Mouse (Mus musculus) midbrain, embryonic 11.5 days (tissue): ENCODE data around the gene Rhou. TPM values are rescaled to one million over a fixed set of nuclear protein-coding genes. Genes with fewer than 3 reads are reported as not detected.

ENCODE experiments used
- ATAC-seq: fragments of 200-750 bp; cut with Nextera tagmentation; 2 replicates; pipeline ENCODE4 v1.8.0; 2017; ENCODE audit warnings: moderate TSS enrichment, moderate library complexity; ENCODE audit not compliant: low FRiP score
- DNase-seq: peaks from one replicate; pipeline ENCODE4 v3.0.0; 2015; ENCODE audit warnings: low spot score; ENCODE audit errors: missing footprints
- H3K27ac ChIP-seq: fragments of 300-500 bp; sonication (generic); 2 replicates; pipeline ENCODE4 v1.5.1; 2014; ENCODE audit warnings: low read depth, low read length
- H3K27me3 ChIP-seq: fragments of 300-500 bp; sonication (generic); 2 replicates; pipeline ENCODE4 v1.6.1; 2014; ENCODE audit warnings: mild to moderate bottlenecking, low read length, moderate library complexity, mixed read lengths; ENCODE audit not compliant: control insufficient read depth, insufficient read depth
- H3K36me3 ChIP-seq: fragments of 300-500 bp; sonication (generic); 2 replicates; pipeline ENCODE4 v1.6.1; 2014; ENCODE audit warnings: mild to moderate bottlenecking, low read length, moderate library complexity, mixed read lengths; ENCODE audit not compliant: control insufficient read depth, insufficient read depth
- H3K4me1 ChIP-seq: fragments of 300-500 bp; sonication (generic); 2 replicates; pipeline ENCODE4 v1.6.1; 2014; ENCODE audit warnings: low read length; ENCODE audit not compliant: control insufficient read depth, insufficient read depth
- H3K4me2 ChIP-seq: fragments of 300-500 bp; sonication (generic); 2 replicates; pipeline ENCODE4 v1.6.1; 2014; ENCODE audit warnings: mild to moderate bottlenecking, moderate library complexity
- H3K4me3 ChIP-seq: fragments of 300-500 bp; sonication (generic); 2 replicates; pipeline ENCODE4 v1.5.1; 2014; ENCODE audit warnings: low read depth, low read length
- H3K9ac ChIP-seq: fragments of 300-500 bp; sonication (generic); 2 replicates; pipeline ENCODE4 v1.6.1; 2014; ENCODE audit warnings: low read length
- H3K9me3 ChIP-seq: fragments of 300-500 bp; sonication (generic); 2 replicates; pipeline ENCODE4 v1.6.1; 2016; ENCODE audit warnings: low read length; ENCODE audit not compliant: control insufficient read depth
- WGBS: fragments of 180-500 bp; shearing (Covaris S2); extraction: QIAGEN DNeasy Blood & Tissue Kit; methylation state at CpG from one replicate; pipeline ENCODE4 v1.1.7; 2014; 5-methylcytosine and 5-hydroxymethylcytosine counted together
- polyA plus RNA-seq: library from polyadenylated mRNA; unstranded; fragments of >200 nt; fragmentation: Nextera tagmentation; extraction: Ambion mirVana; gene quantifications from 2 replicates; pipeline ENCODE4 v1.2.1, GENCODE M21; 2014

The Rhou gene
- polyA plus RNA-seq, 1 experiment from 2014 or later = 8.3 TPM

DNA sequence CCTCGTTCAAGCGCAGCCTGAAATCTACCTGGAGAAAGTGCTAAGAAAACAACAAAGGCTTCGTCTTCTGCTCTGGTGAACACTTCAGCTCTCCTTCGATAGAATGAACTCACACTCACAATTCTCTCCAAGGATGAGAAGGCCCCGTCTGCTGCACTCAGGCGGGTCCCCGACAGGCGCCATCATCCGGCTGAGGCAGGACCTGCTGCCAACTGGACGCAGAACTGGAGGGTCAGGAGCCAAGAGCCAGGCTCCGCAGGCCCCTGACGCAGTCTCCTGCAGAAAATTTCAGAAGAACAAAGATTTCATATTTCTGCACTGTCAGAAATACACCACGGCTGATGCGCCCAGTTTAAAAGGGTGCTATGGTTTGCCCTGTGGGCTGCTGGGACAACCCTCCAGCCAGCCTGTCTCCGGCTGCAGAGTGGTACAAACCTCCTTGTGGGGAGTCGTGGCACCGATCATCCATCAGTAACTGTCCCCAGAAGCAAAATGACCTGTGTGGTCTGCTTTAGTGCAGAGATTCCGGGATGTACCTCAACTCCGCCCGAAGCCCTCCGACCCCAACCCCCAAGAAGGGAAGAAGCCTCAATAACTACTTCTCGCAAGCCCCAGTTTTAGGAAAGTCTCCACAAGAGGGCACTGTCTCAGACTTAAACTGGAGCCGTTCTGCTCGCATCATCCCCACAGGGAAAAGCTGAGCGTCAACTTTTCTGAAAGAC is 10.2 kb upstream of the Rhou start:
- Histone ChIP-seq H3K27me3 (no peaks in the 10 kb centered on the region), H3K27ac (no peak overlapping the region), H3K9me3 (no peaks in the 10 kb centered on the region), H3K4me1 (no peaks in the 10 kb centered on the region), H3K36me3 (no peaks in the 10 kb centered on the region), H3K4me3 (peak overlapping the region; percentile 30), H3K9ac (peak overlapping the region; percentile 47; the same call in 1 of the 2 replicates), H3K4me2 (peak overlapping the region; percentile 50)
- 0 out of 2 replicates have a peak, but pooled peaks have one; percentile 24 for ATAC-seq
- 13% methylated on average over 25 of the region's 25 CpGs for WGBS
- DNase-seq = peak; percentile 97

DNA sequence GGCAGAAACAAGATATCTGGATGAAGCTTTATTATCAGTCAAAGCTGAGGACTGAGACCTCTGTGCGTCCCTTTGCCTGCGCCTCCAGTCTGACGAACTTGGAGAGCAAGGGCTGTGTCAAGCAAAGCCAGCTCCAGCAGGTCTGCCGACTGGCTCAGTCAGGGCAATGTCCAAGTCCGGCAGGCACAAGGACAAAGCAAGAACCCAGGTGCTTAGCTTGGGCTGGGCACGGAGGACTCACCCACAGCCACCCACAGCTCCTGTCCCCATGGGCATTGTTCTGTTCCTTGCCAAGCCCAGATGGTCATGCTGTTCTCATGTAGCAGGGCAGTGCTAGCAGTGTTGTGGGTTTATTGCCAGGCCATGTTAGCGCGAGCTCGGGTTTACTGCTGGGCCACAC is 8.5 kb upstream of the Rhou start:
- no peak overlapping the region for H3K4me2 ChIP-seq
- WGBS = 73% methylated on average over 9 of the region's 9 CpGs
- no peaks in the 10 kb centered on the region for H3K27me3 ChIP-seq
- DNase-seq (no peak), ATAC-seq (no peak)
- no peaks in the 10 kb centered on the region for H3K36me3 ChIP-seq
- no peak overlapping the region for H3K27ac ChIP-seq
- H3K4me3 ChIP-seq = no peak overlapping the region
- no peaks in the 10 kb centered on the region for H3K9me3 ChIP-seq
- H3K4me1 ChIP-seq = no peaks in the 10 kb centered on the region
- H3K9ac ChIP-seq = no peak overlapping the region

DNA sequence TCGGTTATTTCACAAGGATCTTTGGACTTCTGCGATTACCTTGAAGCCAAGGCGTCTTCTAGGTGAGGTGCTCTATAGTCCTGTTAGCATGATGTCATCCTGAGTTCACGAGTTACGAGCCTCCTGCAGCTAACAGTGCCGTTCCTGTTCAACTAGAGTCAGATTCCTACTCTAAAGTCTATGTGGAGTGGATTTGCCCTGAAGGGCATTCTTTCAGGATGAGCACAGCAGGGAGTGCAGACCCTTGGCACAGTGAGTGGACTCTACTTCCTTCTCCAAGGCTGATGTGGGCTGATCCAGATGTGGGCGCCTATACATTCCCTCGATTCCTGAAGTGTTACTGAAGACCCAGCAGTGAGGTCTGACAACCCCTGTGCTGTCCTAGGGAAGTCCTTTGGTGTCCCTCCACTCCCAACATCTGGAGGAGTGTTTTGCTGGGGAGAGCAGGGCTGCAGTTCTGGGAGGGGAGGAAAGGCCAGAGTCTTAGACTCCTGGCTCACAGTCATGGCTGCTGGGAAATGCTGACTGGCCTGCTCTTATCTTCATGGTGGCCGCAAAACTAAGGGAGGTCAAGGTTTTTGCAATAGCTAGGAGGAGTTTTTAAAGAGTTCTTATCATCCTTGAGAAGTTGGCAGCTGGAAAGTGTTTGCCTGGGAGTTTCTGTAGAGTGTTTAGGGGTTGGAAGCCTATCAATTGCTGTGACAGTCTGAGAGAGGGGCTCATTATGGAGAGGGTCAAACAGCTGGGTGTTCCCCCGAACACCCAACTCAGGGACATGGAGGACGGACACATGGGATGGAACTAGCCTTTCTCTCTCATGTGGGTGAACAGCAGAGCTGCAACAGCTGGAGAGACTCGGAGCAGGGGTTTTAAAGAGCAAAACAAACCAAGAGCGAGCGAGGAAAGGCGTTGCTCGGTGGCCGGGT is 5.2 kb upstream of the Rhou start:
- H3K27ac ChIP-seq = no peak overlapping the region
- 0 out of 2 replicates have a peak, but pooled peaks cover 4% of the 10 kb centered on the region for H3K4me1 ChIP-seq
- no peaks in the 10 kb centered on the region for H3K27me3 ChIP-seq
- WGBS = 74% methylated on average over 17 of the region's 17 CpGs
- H3K9ac ChIP-seq = no peak overlapping the region
- no peak overlapping the region for H3K4me3 ChIP-seq
- DNase-seq = peak; percentile 71
- H3K36me3 ChIP-seq = no peaks in the 10 kb centered on the region
- no peak for ATAC-seq
- no peaks in the 10 kb centered on the region for H3K9me3 ChIP-seq
- H3K4me2 ChIP-seq = no peak overlapping the region

DNA sequence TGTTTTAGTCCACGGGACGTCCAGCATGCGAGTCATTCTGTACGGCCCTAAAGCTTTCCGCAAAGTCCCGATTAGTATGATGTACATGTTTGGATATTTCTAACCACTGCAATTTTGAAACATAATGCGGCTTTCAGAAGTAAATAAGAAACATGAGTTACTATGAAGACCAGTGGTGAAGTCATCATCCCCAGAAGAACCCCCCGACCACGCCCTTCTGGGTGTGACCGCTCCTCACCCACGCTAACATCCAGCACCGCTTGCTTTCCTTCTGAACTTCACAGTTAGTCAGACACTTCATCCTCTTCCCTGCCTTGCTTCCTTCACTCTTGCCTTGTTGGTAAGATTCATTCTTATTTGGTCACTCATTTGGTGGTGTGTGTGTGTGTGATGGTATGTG is 4.2 kb upstream of the Rhou start:
- no peak overlapping the region for H3K9ac ChIP-seq
- H3K27ac ChIP-seq = no peak overlapping the region
- no peak overlapping the region for H3K4me2 ChIP-seq
- 92% methylated on average over 12 of the region's 12 CpGs for WGBS
- H3K9me3 ChIP-seq = no peaks in the 10 kb centered on the region
- DNase-seq (peak; percentile 19), ATAC-seq (no peak)
- H3K4me3 ChIP-seq = no peak overlapping the region
- H3K27me3 ChIP-seq = no peaks in the 10 kb centered on the region
- no peaks in the 10 kb centered on the region for H3K36me3 ChIP-seq
- peaks cover 4% of the 10 kb centered on the region; the same call in 1 of the 2 replicates for H3K4me1 ChIP-seq

DNA sequence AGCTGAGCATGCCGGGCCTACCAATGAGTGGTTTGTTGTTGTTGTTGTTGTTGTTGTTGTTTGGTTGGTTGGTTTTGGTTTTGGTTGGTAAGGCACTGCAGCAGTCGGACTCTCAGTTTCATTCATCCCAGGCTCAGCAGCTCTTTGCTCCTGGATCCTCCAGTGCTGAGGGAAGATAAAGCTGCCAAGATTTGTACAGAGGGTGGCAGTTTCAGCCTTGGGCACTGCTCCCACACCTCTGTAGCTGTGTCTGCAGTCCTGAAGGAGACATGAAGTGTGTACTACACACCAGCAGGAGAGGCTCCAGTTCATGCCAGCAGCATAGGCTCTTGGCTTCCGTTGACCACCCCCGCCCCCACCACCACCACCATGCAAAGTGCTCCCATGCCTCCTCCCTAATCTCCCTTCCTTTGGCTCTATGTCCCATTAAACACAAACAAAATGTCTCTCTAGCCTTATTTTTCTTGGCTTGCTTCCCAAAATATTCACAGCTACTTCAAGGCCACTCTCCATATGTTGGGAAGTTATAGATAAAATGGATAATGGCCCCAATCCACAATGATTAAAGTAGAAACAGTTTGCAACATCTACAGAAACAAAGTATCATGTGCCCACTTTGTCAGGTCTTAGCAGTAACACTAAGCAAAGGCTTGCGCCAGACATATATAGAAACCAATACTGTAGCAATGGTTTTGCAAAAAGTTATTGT is 2.2 kb upstream of the Rhou start:
- DNase-seq = peak; percentile 77
- Histone ChIP-seq H3K27ac (no peak overlapping the region), H3K4me3 (no peak overlapping the region), H3K4me2 (no peak overlapping the region), H3K36me3 (no peaks in the 10 kb centered on the region), H3K9ac (no peak overlapping the region), H3K27me3 (no peaks in the 10 kb centered on the region), H3K4me1 (peaks cover 16% of the 10 kb centered on the region), H3K9me3 (no peaks in the 10 kb centered on the region)
- no peak for ATAC-seq
- 90% methylated on average over 5 of the region's 5 CpGs for WGBS

DNA sequence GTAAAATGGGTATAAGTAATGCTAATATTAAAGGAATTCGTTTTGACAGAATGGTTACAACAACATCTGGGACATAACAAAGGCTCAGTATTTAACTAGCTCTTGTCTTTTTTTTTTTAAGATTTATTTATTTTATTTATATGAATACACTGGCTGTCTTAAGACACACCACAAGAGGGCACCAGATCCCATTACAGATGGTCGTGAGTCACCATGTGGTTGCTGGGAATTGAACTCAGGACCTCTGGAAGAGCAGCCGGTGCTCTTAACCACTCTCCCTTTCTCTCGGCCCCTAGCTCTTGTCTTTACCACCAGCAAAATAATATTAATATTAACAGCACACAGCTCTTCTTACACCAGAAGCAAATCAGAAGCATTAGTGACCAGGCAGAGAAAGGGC is 1.1 kb upstream of the Rhou start:
- ATAC-seq = no peak
- Histone ChIP-seq H3K27me3 (no peaks in the 10 kb centered on the region), H3K4me2 (no peak overlapping the region), H3K27ac (no peak overlapping the region), H3K9me3 (no peaks in the 10 kb centered on the region), H3K4me3 (no peak overlapping the region), H3K9ac (no peak overlapping the region), H3K36me3 (0 out of 2 replicates have a peak, but pooled peaks cover 2% of the 10 kb centered on the region), H3K4me1 (peaks cover 16% of the 10 kb centered on the region)
- no peak for DNase-seq
- 66% methylated on average over 4 of the region's 4 CpGs for WGBS

DNA sequence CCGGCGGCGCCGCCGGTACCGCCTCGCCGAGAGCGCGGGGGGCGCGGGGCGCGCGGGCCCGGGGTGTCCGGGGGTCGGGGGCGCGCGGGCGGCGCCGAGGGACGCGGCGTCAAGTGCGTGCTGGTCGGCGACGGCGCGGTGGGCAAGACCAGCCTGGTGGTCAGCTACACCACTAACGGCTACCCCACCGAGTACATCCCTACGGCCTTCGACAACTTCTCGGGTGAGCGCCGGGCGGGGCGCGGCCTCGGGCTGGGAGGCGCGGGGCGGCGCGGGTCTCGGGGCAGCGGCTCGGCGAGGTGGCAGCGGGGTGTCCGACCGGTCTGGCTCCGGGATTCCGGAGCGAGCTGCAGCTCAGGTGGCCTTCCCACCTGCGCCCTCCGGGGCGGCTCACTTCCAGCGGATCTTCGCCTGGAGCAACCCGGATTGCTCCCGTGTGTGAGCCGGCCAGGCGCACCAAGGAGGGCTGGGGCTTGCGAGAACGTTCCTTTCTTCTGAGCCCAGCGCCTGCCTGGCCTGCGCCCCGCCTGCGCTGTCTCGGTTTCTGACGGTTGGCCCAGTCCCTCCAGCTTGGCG is 353 bp downstream of the Rhou start:
- Histone ChIP-seq H3K9ac (peak overlapping the region; percentile 93), H3K27ac (peak overlapping the region; percentile 86), H3K27me3 (no peaks in the 10 kb centered on the region), H3K4me1 (peaks cover 16% of the 10 kb centered on the region), H3K4me2 (peak overlapping the region; percentile 76), H3K4me3 (peak overlapping the region; percentile 72), H3K9me3 (no peaks in the 10 kb centered on the region), H3K36me3 (0 out of 2 replicates have a peak, but pooled peaks cover 2% of the 10 kb centered on the region)
- under 1% methylated on average over 52 of the region's 77 CpGs for whole genome bisulfite sequencing
- peak; percentile 79 for ATAC-seq
- peak; percentile 98 for DNase-seq

DNA sequence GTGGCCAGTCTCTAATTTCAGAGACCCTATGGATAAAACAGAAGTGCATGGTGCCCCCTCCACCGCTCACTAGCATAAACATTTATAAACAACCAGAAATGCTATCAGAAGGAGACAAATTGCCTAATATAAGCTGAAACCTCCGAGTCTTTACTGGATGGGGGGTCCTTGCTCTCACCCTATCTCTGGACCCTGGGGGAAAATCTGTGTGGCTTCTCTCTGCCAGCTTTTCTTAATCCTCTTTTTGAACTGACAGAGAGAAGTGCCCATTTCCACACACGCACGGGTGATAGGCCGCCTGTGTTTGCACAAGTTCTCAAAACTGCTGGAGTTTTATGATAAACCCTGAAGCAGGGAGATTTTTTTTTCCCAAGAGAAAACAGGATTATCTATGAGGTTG is 1.0 kb downstream of the Rhou start:
- no peak for ATAC-seq
- Histone ChIP-seq H3K36me3 (0 out of 2 replicates have a peak, but pooled peaks cover 2% of the 10 kb centered on the region), H3K27me3 (no peaks in the 10 kb centered on the region), H3K9me3 (no peaks in the 10 kb centered on the region), H3K4me2 (peak overlapping the region; percentile 76), H3K9ac (peak overlapping the region; percentile 93), H3K4me3 (peak overlapping the region; percentile 72), H3K4me1 (peaks cover 16% of the 10 kb centered on the region), H3K27ac (no peak overlapping the region)
- 9% methylated on average over 5 of the region's 5 CpGs for WGBS
- DNase-seq = no peak
